Mouse (Mus musculus) intestine, embryonic 16.5 days (tissue): ENCODE measurements around the gene Amot. TPM values are rescaled to one million over a fixed set of nuclear protein-coding genes. Genes with fewer than 3 reads are reported as not detected.

Experiments used
- ATAC-seq: fragments of 200-750 bp; cut with Nextera tagmentation; 2 replicates; pipeline ENCODE4 v1.8.0; 2017; ENCODE audit warnings: moderate TSS enrichment, moderate library complexity
- H3K27ac ChIP-seq: fragments of 300-500 bp; sonication (generic); 2 replicates; pipeline ENCODE4 v1.5.1; 2014; ENCODE audit warnings: mild to moderate bottlenecking, low read length
- H3K27me3 ChIP-seq: fragments of 300-500 bp; sonication (generic); replicated peaks from 2 replicates; pipeline ENCODE4 v1.6.1; 2014; ENCODE audit warnings: low read length, control low read depth, mixed read lengths; ENCODE audit not compliant: control insufficient read depth, insufficient read depth
- H3K36me3 ChIP-seq: fragments of 300-500 bp; sonication (generic); 2 replicates; pipeline ENCODE4 v1.6.1; 2014; ENCODE audit warnings: low read length, control low read depth; ENCODE audit not compliant: control insufficient read depth, insufficient read depth
- H3K4me1 ChIP-seq: fragments of 300-500 bp; sonication (generic); 2 replicates; pipeline ENCODE4 v1.6.1; 2014; ENCODE audit warnings: low read length, control low read depth, mixed read lengths; ENCODE audit not compliant: control insufficient read depth, insufficient read depth
- H3K4me2 ChIP-seq: fragments of 300-500 bp; sonication (generic); 2 replicates; pipeline ENCODE4 v1.6.1; 2014; ENCODE audit warnings: low read depth, low read length, control low read depth
- H3K4me3 ChIP-seq: fragments of 300-500 bp; sonication (generic); 2 replicates; pipeline ENCODE4 v1.5.1; 2014; ENCODE audit warnings: mild to moderate bottlenecking, low read length
- H3K9ac ChIP-seq: fragments of 300-500 bp; sonication (generic); 2 replicates; pipeline ENCODE4 v1.6.1; 2014; ENCODE audit warnings: low read depth, low read length
- H3K9me3 ChIP-seq: fragments of 300-500 bp; sonication (generic); 2 replicates; pipeline ENCODE4 v1.6.1; 2016; ENCODE audit warnings: low read length, control low read depth; ENCODE audit not compliant: control insufficient read depth
- WGBS: fragments of 180-500 bp; shearing (Covaris S2); extraction: QIAGEN DNeasy Blood & Tissue Kit; methylation state at CpG from one replicate; pipeline ENCODE4 v1.1.7; 2014; 5-methylcytosine and 5-hydroxymethylcytosine counted together
- polyA plus RNA-seq: library from polyadenylated mRNA; unstranded; fragments of >200 nt; fragmentation: Nextera tagmentation; extraction: Ambion mirVana; gene quantifications from 2 replicates; pipeline ENCODE4 v1.2.1, GENCODE M21; 2015

The Amot gene
- polyA plus RNA-seq, 1 experiment from 2014 or later = 14.2 TPM

- Histone ChIP-seq H3K4me1 (no peaks in the 10 kb centered on the region), H3K27me3 (no peaks in the 10 kb centered on the region), H3K4me2 (no peak overlapping the region), H3K9me3 (no peaks in the 10 kb centered on the region), H3K36me3 (no peaks in the 10 kb centered on the region), H3K4me3 (no peak overlapping the region), H3K9ac (no peak overlapping the region), H3K27ac (no peak overlapping the region)
- no peak for ATAC-seq
- 57% methylated on average over 4 of the region's 4 CpGs for WGBS
Measured at GRCm38 (mm10) chrX:145406052-145406451, 98.9 kb downstream of the Amot start.

GRCm38 (mm10) chrX:145401926-145402325 is 103.1 kb downstream of the Amot start:
- Histone ChIP-seq H3K9me3 (no peaks in the 10 kb centered on the region), H3K4me3 (no peak overlapping the region), H3K27me3 (no peaks in the 10 kb centered on the region), H3K9ac (no peak overlapping the region), H3K4me1 (no peaks in the 10 kb centered on the region), H3K27ac (no peak overlapping the region), H3K36me3 (no peaks in the 10 kb centered on the region), H3K4me2 (no peak overlapping the region)
- WGBS = 65% methylated on average over 3 of the region's 3 CpGs
- no peak for ATAC-seq

- Histone ChIP-seq H3K4me3 (no peak overlapping the region), H3K4me1 (no peaks in the 10 kb centered on the region), H3K36me3 (no peaks in the 10 kb centered on the region), H3K9ac (no peak overlapping the region), H3K27me3 (no peaks in the 10 kb centered on the region), H3K4me2 (no peak overlapping the region), H3K9me3 (no peaks in the 10 kb centered on the region), H3K27ac (no peak overlapping the region)
- ATAC-seq = no peak
- 6% methylated on average over 1 of the region's 1 CpGs for WGBS
Measured at GRCm38 (mm10) chrX:145399236-145399635, 105.7 kb downstream of the Amot start.

Other genes with a start within 250 kb of the Amot start
- 0.40 and 0.76 TPM in 2 replicates for gene Lhfpl1, start 156.1 kb downstream of the Amot start, polyA plus RNA-seq